In the genomic region with DNA sequence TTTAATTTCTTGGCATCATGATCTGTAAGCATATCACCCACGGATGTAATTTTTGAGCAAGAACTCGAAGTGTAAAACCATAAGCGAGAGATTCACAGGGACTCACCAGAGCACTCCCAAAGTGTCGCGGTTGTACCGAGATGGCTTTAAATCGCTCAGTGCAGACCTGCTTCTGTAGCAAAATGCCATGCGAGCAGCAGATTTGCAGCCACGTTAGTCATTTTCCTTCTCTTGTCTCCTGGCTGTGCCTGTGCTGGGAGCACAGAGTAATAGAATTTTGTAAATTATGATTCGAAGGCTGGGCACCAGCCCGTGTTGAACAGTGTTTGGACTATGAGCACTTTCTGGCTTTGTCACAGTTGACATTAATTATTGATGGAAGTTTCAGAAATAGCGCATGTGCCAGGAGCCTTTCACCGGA, we compare ENCODE assay signal across 11 mouse cellular contexts.
DNase-seq lines count a peak whose midpoint lies in the region; ATAC-seq and TF ChIP-seq lines count a peak whose summit lies in the region.
"Had no signal": no experiment of that assay in that cellular context is flagged by ENCODE, and none has a peak within 500 bp of the region (broad histone marks: within the 10 kb centered on the region; RNA-seq: fewer than 3 reads in every experiment).

No protein-coding gene starts in this region.

- no peaks in the 10 kb centered on the region for H3K4me1 ChIP-seq in hindbrain, postnatal 0 days (ENCODE audit: insufficient read depth, low read length)
- H3K4me1 ChIP-seq in midbrain, postnatal 0 days (ENCODE audit: insufficient read depth, low read length), result no peaks in the 10 kb centered on the region
- H3K4me1 ChIP-seq: embryonic facial prominence, embryonic 12.5 days; limb, embryonic 15.5 days had no signal

- no peaks in the 10 kb centered on the region for H3K27me3 ChIP-seq in hindbrain, postnatal 0 days (ENCODE audit: insufficient read depth, low read length)
- H3K27me3 ChIP-seq in midbrain, postnatal 0 days (ENCODE audit: insufficient read depth, low read length), result no peaks in the 10 kb centered on the region
- H3K27me3 ChIP-seq: embryonic facial prominence, embryonic 12.5 days; limb, embryonic 15.5 days had no signal

- H3K4me2 ChIP-seq in hindbrain, postnatal 0 days (ENCODE audit: low read depth, low read length), result peak overlapping the region; percentile 25
- H3K4me2 ChIP-seq in midbrain, postnatal 0 days (ENCODE audit: low read depth, low read length, poor library complexity, severe bottlenecking), result peak overlapping the region; percentile 40
- H3K4me2 ChIP-seq: embryonic facial prominence, embryonic 12.5 days; limb, embryonic 15.5 days had no signal

- H3K27ac ChIP-seq in hindbrain, postnatal 0 days, result no peak overlapping the region
- no peak overlapping the region for H3K27ac ChIP-seq in midbrain, postnatal 0 days (ENCODE audit: low read depth, low read length)
- H3K27ac ChIP-seq: embryonic facial prominence, embryonic 12.5 days; limb, embryonic 15.5 days; macrophage had no signal

- H3K4me3 ChIP-seq in hindbrain, postnatal 0 days (ENCODE audit: low read length), result no peak overlapping the region
- peak overlapping the region; percentile 18 for H3K4me3 ChIP-seq in midbrain, postnatal 0 days (ENCODE audit: low read depth, low read length)
- H3K4me3 ChIP-seq: embryonic facial prominence, embryonic 12.5 days; limb, embryonic 15.5 days had no signal

- no peaks in the 10 kb centered on the region for H3K36me3 ChIP-seq in hindbrain, postnatal 0 days (ENCODE audit: insufficient read depth, low read length)
- no peaks in the 10 kb centered on the region for H3K36me3 ChIP-seq in midbrain, postnatal 0 days (ENCODE audit: insufficient read depth, low read length)
- H3K36me3 ChIP-seq: embryonic facial prominence, embryonic 12.5 days; limb, embryonic 15.5 days had no signal

- H3K9me3 ChIP-seq in hindbrain, postnatal 0 days (ENCODE audit: low read length), result no peaks in the 10 kb centered on the region
- no peaks in the 10 kb centered on the region for H3K9me3 ChIP-seq in midbrain, postnatal 0 days (ENCODE audit: low read length)
- H3K9me3 ChIP-seq: embryonic facial prominence, embryonic 12.5 days; limb, embryonic 15.5 days had no signal

- DNase-seq in frontal cortex, postnatal 25 days (ENCODE audit: low spot score in 2 of 2), result no peak
- peak; percentile 90 for DNase-seq in brain, adult 2 months (ENCODE audit: low read depth, low spot score)
- peak; percentile 20 for DNase-seq in hindbrain, postnatal 0 days (ENCODE audit: low spot score)
- DNase-seq in midbrain, postnatal 0 days (ENCODE audit: low spot score), result no peak
- DNase-seq in Muller cell, postnatal 12 days (ENCODE audit: inconsistent ontology term), result no peak
- DNase-seq in urinary bladder, postnatal 4 days (ENCODE audit: low spot score in 2 of 2), result no peak

- no peak overlapping the region for H3K9ac ChIP-seq in hindbrain, postnatal 0 days (replicated peaks; ENCODE audit: low read length)
- no peak overlapping the region for H3K9ac ChIP-seq in midbrain, postnatal 0 days (replicated peaks; ENCODE audit: low read length, poor library complexity, severe bottlenecking)
- H3K9ac ChIP-seq: embryonic facial prominence, embryonic 12.5 days; limb, embryonic 15.5 days had no signal

- 55% methylated on average over 13 of the region's 13 CpGs for WGBS in hindbrain, postnatal 0 days
- 54% methylated on average over 13 of the region's 13 CpGs for WGBS in midbrain, postnatal 0 days

- peak; percentile 78 for ATAC-seq in frontal cortex, adult (ENCODE audit: low TSS enrichment)
- ATAC-seq in hindbrain, postnatal 0 days, result no peak
- ATAC-seq in midbrain, postnatal 0 days (ENCODE audit: low FRiP score), result no peak
- ATAC-seq in erythroblast, adult 5-6 weeks (replicated peaks; ENCODE audit: low FRiP score, poor library complexity, severe bottlenecking), result no peak

- no peak for TF ChIP-seq CTCF in hindbrain, postnatal 0 days (IDR thresholded peaks at IDR 0.05; ENCODE audit: low read depth)
- TF ChIP-seq CTCF in midbrain, postnatal 0 days (IDR thresholded peaks at IDR 0.05), result no peak

Comparison
In these comparisons a context has a peak if more than half of its experiments do, and no peak if none do; other contexts are left out.
1. DNase-seq: peak in brain, adult 2 months (single experiment) and hindbrain, postnatal 0 days (single experiment); none in frontal cortex, postnatal 25 days (0 of 2), midbrain, postnatal 0 days (single experiment), Muller cell, postnatal 12 days (single experiment) and urinary bladder, postnatal 4 days (0 of 2).